Mouse (Mus musculus): Measurements from ENCODE around the gene Alox12b.

DNA sequence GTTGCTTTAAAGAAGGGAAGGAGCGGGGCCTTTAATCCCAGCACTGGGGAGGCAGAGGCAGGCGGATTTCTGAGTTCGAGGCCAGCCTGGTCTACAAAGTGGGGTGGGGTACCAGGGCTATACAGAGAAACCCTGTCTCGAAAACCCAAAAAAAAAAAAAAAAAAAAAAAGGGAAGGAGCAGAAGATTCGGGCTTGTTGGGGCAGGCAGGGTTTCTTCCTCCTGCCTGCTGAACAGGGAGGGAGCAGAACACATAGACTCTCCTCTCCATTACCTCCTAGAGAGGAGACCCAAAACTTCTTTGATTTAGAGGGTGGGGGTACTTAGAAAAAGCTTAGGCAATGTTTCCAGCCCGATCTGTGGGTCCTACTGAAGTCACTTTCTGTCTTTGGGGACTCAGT, 21.4 kb upstream of the Alox12b start:
- TF ChIP-seq POLR2A (IDR thresholded peaks at IDR 0.05; ENCODE audit: borderline replicate concordance, low read depth, low read length) (no peak), CTCF (IDR thresholded peaks at IDR 0.05; ENCODE audit: low read depth, low read length) (no peak)
